Mouse (Mus musculus): ENCODE data around the gene 4930596D02Rik. TPM values are rescaled to one million over a fixed set of nuclear protein-coding genes. Genes with fewer than 3 reads are reported as not detected.

Gene 4930596D02Rik
- polyA plus RNA-seq (2014; fragmentation: Illumina TruSeq; extraction: RNeasy Lipid Tissue Mini Kit (QIAGEN cat#74804); ENCODE audit: low read depth, low replicate concordance): not detected

DNA sequence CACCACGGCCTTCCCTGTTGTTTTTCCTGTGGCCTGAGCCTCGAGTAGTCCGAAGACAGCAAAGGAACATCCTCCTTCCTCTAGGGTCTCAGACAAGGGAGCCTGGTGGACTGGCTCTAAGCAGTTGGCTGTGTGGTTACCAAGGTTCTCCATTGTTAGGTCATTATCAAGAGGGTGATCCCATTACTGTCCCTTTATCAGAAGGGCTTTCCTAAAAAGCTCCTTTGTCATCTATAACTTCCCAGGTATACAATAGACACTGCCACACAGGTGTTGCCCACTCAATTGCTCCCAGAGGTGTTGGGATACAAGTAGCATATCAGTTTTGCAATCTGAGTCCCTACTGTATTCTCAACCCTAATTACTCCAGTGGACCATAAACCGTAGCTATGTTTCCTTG is at the start of gene 4930596D02Rik:
Gene 4930596D02Rik (minus strand): TSS at position 101 of the 400 bp plus-strand sequence.

Measured in kidney, adult 10 weeks (tissue).